Mouse (Mus musculus) heart, postnatal 0 days (tissue): ENCODE measurements around the gene Gm20806. TPM values are rescaled to one million over a fixed set of nuclear protein-coding genes. Genes with fewer than 3 reads are reported as not detected.
"Not testable (repeated sequence)": the region's sequence is repeated elsewhere in the genome, so short reads cannot be mapped to it uniquely, and the experiment has no call there.

Experiments used
- ATAC-seq: fragments of 200-750 bp; cut with Nextera tagmentation; 2 replicates; pipeline ENCODE4 v1.8.0; 2017; ENCODE audit warnings: low read depth, moderate number of reproducible peaks, moderate library complexity; ENCODE audit not compliant: insufficient read depth
- DNase-seq: peaks from one replicate; pipeline ENCODE4 v3.0.0-alpha.2; 2016; ENCODE audit warnings: low spot score
- H3K27ac ChIP-seq: fragments of 300-500 bp; sonication (generic); 2 replicates; pipeline ENCODE4 v1.5.1; 2014; ENCODE audit warnings: low read depth, mild to moderate bottlenecking
- H3K27me3 ChIP-seq: fragments of 300-500 bp; sonication (generic); 2 replicates; pipeline ENCODE4 v1.6.1; 2014; ENCODE audit warnings: low read length, mixed read lengths; ENCODE audit not compliant: control insufficient read depth, insufficient read depth
- H3K36me3 ChIP-seq: fragments of 300-500 bp; sonication (generic); replicated peaks from 2 replicates; pipeline ENCODE4 v1.6.1; 2014; ENCODE audit warnings: low read length, mixed read lengths; ENCODE audit not compliant: control insufficient read depth, insufficient read depth
- H3K4me1 ChIP-seq: fragments of 300-500 bp; sonication (generic); 2 replicates; pipeline ENCODE4 v1.6.1; 2014; ENCODE audit warnings: antibody characterized with exemption; ENCODE audit not compliant: control insufficient read depth, insufficient read depth
- H3K4me2 ChIP-seq: fragments of 300-500 bp; sonication (generic); 2 replicates; pipeline ENCODE4 v1.6.1; 2014; ENCODE audit warnings: low read depth, mild to moderate bottlenecking, low read length, moderate library complexity
- H3K4me3 ChIP-seq: fragments of 300-500 bp; sonication (generic); 2 replicates; pipeline ENCODE4 v1.5.1; 2014; ENCODE audit warnings: low read depth, low read length
- H3K9ac ChIP-seq: fragments of 300-500 bp; sonication (generic); replicated peaks from 2 replicates; pipeline ENCODE4 v1.6.1; 2014; ENCODE audit warnings: low read depth, low read length, mixed read lengths
- H3K9me3 ChIP-seq: fragments of 300-500 bp; sonication (generic); replicated peaks from 2 replicates; pipeline ENCODE4 v1.6.1; 2016; ENCODE audit warnings: low read length; ENCODE audit not compliant: control insufficient read depth
- WGBS: fragments of 180-500 bp; shearing (Covaris S2); extraction: QIAGEN DNeasy Blood & Tissue Kit; methylation state at CpG from one replicate; pipeline ENCODE4 v1.1.7; 2014; 5-methylcytosine and 5-hydroxymethylcytosine counted together
- polyA plus RNA-seq: library from polyadenylated mRNA; unstranded; fragments of >200 nt; fragmentation: Nextera tagmentation; extraction: Ambion mirVana; gene quantifications from 2 replicates; pipeline ENCODE4 v1.2.1, GENCODE M21; 2015
- total RNA-seq: library from RNA; depleted of rRNA; stranded (reverse); fragments of >200 nt; gene quantifications from 2 replicates; pipeline ENCODE4 v1.2.3, GENCODE M21; 2014; ENCODE audit warnings: low replicate concordance; rRNA removed

Gene Gm20806
- total RNA-seq (not detected in 2 replicates), polyA plus RNA-seq (not detected in 2 replicates)

- H3K27me3 ChIP-seq, H3K4me3 ChIP-seq, H3K36me3 ChIP-seq, H3K4me2 ChIP-seq, H3K9ac ChIP-seq, ATAC-seq, H3K4me1 ChIP-seq, H3K9me3 ChIP-seq, DNase-seq, H3K27ac ChIP-seq: not testable (repeated sequence)
- no CpG with 5 or more reads among the region's 4 CpGs for WGBS
These were observed at the start of gene Gm20806 for GRCm38 (mm10) chrY:78837956-78838355. Gene Gm20806, minus strand, starts transcription at chrY:78838056.
